Mouse (Mus musculus): Measurements from ENCODE around the gene Pphln1.

- TF ChIP-seq CTCF (IDR thresholded peaks at IDR 0.05) (no peak), POLR2A (IDR thresholded peaks at IDR 0.05; ENCODE audit: insufficient read depth, low read depth, low read length) (no peak)
Measured at GRCm38 (mm10) chr15:93512437-93512836, 114.3 kb downstream of the Pphln1 start.

All from heart, adult 2 months (tissue).